Mouse (Mus musculus) midbrain, embryonic 13.5 days (tissue): ENCODE results near the gene Specc1. TPM values are rescaled to one million over a fixed set of nuclear protein-coding genes. Genes with fewer than 3 reads are reported as not detected.

Experiments
- ATAC-seq: fragments of 200-750 bp; cut with Nextera tagmentation; 2 replicates; pipeline ENCODE4 v1.8.0; 2017; ENCODE audit warnings: mild to moderate bottlenecking, moderate TSS enrichment, moderate library complexity
- H3K27ac ChIP-seq: fragments of 300-500 bp; sonication (generic); 2 replicates; pipeline ENCODE4 v1.5.1; 2015; ENCODE audit warnings: inconsistent platforms, mild to moderate bottlenecking, moderate library complexity
- H3K27me3 ChIP-seq: fragments of 300-500 bp; sonication (generic); 2 replicates; pipeline ENCODE4 v1.6.1; 2015; ENCODE audit warnings: mild to moderate bottlenecking, inconsistent platforms
- H3K36me3 ChIP-seq: fragments of 300-500 bp; sonication (generic); 2 replicates; pipeline ENCODE4 v1.6.1; 2015; ENCODE audit warnings: mild to moderate bottlenecking, inconsistent platforms
- H3K4me1 ChIP-seq: fragments of 300-500 bp; sonication (generic); replicated peaks from 2 replicates; pipeline ENCODE4 v1.6.1; 2015; ENCODE audit warnings: inconsistent platforms
- H3K4me2 ChIP-seq: fragments of 300-500 bp; sonication (generic); replicated peaks from 2 replicates; pipeline ENCODE4 v1.6.1; 2015; ENCODE audit warnings: moderate library complexity, mild to moderate bottlenecking, inconsistent platforms
- H3K4me3 ChIP-seq: fragments of 300-500 bp; sonication (generic); replicated peaks from 2 replicates; pipeline ENCODE4 v1.5.1; 2015; ENCODE audit warnings: mild to moderate bottlenecking, inconsistent platforms
- H3K9ac ChIP-seq: fragments of 300-500 bp; sonication (generic); replicated peaks from 2 replicates; pipeline ENCODE4 v1.6.1; 2015; ENCODE audit warnings: mild to moderate bottlenecking, inconsistent platforms
- H3K9me3 ChIP-seq: fragments of 300-500 bp; sonication (generic); 2 replicates; pipeline ENCODE4 v1.6.1; 2016; ENCODE audit warnings: mild to moderate bottlenecking, inconsistent platforms
- WGBS: fragments of 180-500 bp; shearing (Covaris S2); methylation state at CpG from one replicate; pipeline ENCODE4 v1.1.7; 2015; 5-methylcytosine and 5-hydroxymethylcytosine counted together
- polyA plus RNA-seq: library from polyadenylated mRNA; unstranded; fragments of >200 nt; fragmentation: Nextera tagmentation; extraction: Ambion mirVana; gene quantifications from 2 replicates; pipeline ENCODE4 v1.2.1, GENCODE M21; 2015

Gene Specc1
- polyA plus RNA-seq, 1 experiment from 2014 or later, result 15.2 TPM

GRCm38 (mm10) chr11:62166503-62166902 lies 209.9 kb downstream of the Specc1 start:
- peaks cover 9% of the 10 kb centered on the region; the same call in 1 of the 2 replicates for H3K4me1 ChIP-seq
- no peak overlapping the region for H3K4me3 ChIP-seq
- H3K36me3 ChIP-seq, result peaks cover 36% of the 10 kb centered on the region
- H3K27me3 ChIP-seq, result no peaks in the 10 kb centered on the region
- WGBS, result 69% methylated on average over 3 of the region's 3 CpGs
- H3K27ac ChIP-seq, result no peak overlapping the region
- H3K9me3 ChIP-seq, result no peaks in the 10 kb centered on the region
- H3K4me2 ChIP-seq, result no peak overlapping the region
- ATAC-seq, result no peak
- no peak overlapping the region for H3K9ac ChIP-seq

GRCm38 (mm10) chr11:62168146-62168545 lies 211.6 kb downstream of the Specc1 start:
- Histone ChIP-seq H3K4me2 (no peak overlapping the region), H3K4me3 (no peak overlapping the region), H3K27me3 (no peaks in the 10 kb centered on the region), H3K36me3 (peaks cover 28% of the 10 kb centered on the region), H3K27ac (no peak overlapping the region), H3K9ac (no peak overlapping the region), H3K9me3 (no peaks in the 10 kb centered on the region), H3K4me1 (peaks cover 9% of the 10 kb centered on the region; the same call in 1 of the 2 replicates)
- no peak for ATAC-seq
- WGBS, result 89% methylated on average over 3 of the region's 3 CpGs

DNA sequence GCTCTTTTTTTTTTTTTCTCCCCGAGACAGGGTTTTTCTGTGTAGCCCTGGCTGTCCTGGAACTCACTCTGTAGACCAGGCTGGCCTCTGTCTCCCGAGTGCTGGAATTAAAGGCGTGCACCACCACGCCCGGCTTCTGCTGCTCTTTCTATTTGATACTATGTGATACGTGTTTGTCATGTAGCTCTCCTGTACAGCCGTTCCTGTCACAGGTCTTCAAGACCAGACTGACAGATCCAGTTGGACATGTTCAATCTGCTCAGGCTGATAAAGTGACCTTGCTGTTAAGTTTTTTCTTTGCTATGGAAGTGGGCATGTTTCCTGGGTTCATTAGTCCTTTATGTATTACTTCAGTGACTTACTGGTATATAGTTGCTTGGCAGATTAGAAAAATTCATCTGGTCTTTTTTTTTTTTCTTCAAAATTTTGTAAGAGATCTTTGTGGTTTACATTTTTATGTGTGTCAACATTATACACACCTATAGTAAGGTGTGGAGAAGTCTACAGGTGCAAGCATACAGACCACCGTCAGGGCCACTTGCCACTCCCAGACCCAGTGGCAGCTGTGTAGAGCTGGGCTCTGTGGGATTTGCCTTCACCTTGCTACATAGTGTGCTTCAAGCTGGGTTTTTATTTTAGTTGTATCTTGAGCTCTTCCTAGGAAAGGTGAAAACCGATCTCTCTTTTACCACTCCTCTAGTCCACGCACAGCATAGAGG lies 221.0 kb downstream of the Specc1 start:
- H3K4me2 ChIP-seq, result no peak overlapping the region
- no peak overlapping the region for H3K27ac ChIP-seq
- 91% methylated on average over 10 of the region's 10 CpGs for WGBS
- no peak for ATAC-seq
- no peaks in the 10 kb centered on the region for H3K4me1 ChIP-seq
- H3K27me3 ChIP-seq, result no peaks in the 10 kb centered on the region
- no peak overlapping the region for H3K4me3 ChIP-seq
- H3K36me3 ChIP-seq, result peaks cover 6% of the 10 kb centered on the region; the same call in 1 of the 2 replicates
- no peaks in the 10 kb centered on the region for H3K9me3 ChIP-seq
- no peak overlapping the region for H3K9ac ChIP-seq

DNA sequence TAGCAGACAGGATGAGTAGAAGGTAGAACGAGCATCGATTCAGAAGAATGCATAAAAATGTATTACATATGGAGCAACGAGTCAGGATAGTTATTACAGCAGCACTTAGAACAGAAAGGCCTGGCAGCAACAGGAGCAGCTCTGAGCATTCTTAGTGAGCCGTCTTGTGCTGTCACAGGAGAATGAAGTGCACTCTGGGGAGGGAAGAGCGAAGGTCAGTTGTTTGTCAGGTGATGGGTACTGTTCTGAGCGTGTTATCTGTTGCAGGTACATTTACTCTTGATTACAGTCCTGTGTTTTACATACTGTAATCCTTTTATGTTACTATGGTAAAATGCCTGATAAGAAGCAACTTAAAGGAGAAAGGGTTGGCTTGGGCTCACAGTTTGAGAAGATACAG lies 224.2 kb downstream of the Specc1 start:
- H3K9me3 ChIP-seq, result no peaks in the 10 kb centered on the region
- H3K27me3 ChIP-seq, result no peaks in the 10 kb centered on the region
- H3K27ac ChIP-seq, result no peak overlapping the region
- no peak overlapping the region for H3K9ac ChIP-seq
- WGBS, result 95% methylated on average over 6 of the region's 6 CpGs
- no peaks in the 10 kb centered on the region for H3K4me1 ChIP-seq
- H3K36me3 ChIP-seq, result peaks cover 6% of the 10 kb centered on the region; the same call in 1 of the 2 replicates
- no peak overlapping the region for H3K4me3 ChIP-seq
- H3K4me2 ChIP-seq, result no peak overlapping the region
- no peak for ATAC-seq

DNA sequence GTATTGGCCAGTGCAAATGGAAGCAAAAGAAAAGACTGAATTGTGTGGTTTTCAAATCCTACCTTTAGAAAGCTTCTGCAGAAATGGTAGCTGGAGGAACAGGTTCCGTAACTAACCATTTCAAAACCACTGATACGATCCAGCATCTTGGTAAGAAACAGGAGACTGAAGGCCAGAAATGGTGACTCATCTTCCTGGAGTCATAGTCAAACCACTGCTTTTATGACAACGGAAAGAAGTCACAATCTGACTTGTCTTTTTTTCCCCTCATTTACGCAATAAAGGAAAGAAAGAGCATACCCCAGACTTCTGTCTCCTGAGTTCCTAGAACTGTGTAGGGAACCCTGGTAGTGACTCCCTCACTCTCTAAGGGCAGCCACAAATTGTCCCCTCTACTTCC lies 228.3 kb downstream of the Specc1 start:
- Histone ChIP-seq H3K27me3 (no peaks in the 10 kb centered on the region), H3K4me2 (no peak overlapping the region), H3K27ac (no peak overlapping the region), H3K9ac (no peak overlapping the region), H3K9me3 (no peaks in the 10 kb centered on the region), H3K4me1 (no peaks in the 10 kb centered on the region), H3K36me3 (peaks cover 6% of the 10 kb centered on the region; the same call in 1 of the 2 replicates), H3K4me3 (no peak overlapping the region)
- 96% methylated on average over 4 of the region's 4 CpGs for WGBS
- no peak for ATAC-seq

DNA sequence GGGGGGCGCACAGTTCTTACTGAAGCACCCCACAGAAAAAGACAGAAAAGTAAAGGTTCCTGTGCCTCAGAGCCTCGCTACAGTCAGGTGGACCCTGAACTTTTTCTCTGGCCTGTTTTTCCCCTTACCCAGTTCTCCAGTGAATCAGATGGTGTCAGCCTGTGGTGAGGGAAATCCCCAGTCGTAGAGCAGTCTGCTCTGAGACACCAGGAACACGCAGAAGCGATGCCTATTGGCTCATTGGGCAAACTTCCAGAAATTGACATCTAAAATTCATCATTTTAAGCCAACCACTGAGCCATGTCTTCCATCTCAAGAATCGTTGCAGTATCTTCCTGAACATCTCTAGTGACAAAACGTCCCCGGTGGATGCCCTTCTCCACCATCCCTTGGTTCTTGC lies 230.5 kb downstream of the Specc1 start:
- H3K27ac ChIP-seq, result no peak overlapping the region
- no peak overlapping the region for H3K4me2 ChIP-seq
- ATAC-seq, result no peak
- H3K27me3 ChIP-seq, result no peaks in the 10 kb centered on the region
- no peak overlapping the region for H3K4me3 ChIP-seq
- H3K9ac ChIP-seq, result no peak overlapping the region
- no peaks in the 10 kb centered on the region for H3K36me3 ChIP-seq
- no peaks in the 10 kb centered on the region for H3K9me3 ChIP-seq
- WGBS, result 93% methylated on average over 8 of the region's 8 CpGs
- H3K4me1 ChIP-seq, result no peaks in the 10 kb centered on the region

DNA sequence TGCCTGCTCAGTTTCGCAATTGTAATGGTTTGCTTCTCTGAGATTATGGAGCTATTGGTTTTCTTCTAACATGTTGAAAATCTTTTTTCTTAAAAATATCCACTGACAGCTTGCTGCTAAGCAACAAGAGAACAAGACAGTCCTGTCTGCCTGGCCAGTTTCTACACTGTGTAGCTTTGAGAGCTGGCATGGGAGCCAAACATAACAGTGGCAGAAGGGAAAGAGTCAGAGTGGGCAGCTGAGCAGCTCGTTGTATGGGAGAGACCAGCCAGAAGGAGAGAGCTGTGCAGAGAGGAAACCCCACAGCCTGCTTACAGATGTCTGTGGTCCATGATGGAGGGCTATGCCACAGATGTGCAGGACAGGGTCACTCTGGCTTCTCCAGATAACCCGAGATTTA lies 235.5 kb downstream of the Specc1 start:
- Histone ChIP-seq H3K27me3 (no peaks in the 10 kb centered on the region), H3K4me2 (no peak overlapping the region), H3K36me3 (no peaks in the 10 kb centered on the region), H3K4me1 (no peaks in the 10 kb centered on the region), H3K9me3 (no peaks in the 10 kb centered on the region), H3K9ac (no peak overlapping the region), H3K27ac (no peak overlapping the region), H3K4me3 (no peak overlapping the region)
- WGBS, result 93% methylated on average over 3 of the region's 3 CpGs
- no peak for ATAC-seq

DNA sequence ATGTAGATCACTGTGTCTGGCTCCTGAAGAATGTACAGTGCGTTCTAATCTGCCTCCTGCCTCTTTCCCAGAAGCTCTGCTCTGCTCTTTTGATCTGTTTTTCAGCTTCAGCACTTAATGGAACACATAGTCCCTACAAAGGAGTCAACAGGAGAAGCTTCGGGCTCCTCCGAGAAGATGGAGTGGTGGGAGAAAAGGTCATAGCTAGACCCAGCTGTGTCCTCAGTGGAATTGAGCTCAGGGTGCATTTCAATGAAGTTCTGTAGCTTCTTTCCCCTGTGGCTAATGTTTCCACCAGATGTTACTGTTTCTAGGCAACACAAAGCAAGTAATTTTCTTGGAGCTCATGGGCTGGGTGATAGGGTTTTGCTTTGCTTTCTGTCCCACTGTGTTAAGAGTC lies 236.6 kb downstream of the Specc1 start:
- Histone ChIP-seq H3K27ac (no peak overlapping the region), H3K4me3 (no peak overlapping the region), H3K9ac (no peak overlapping the region), H3K9me3 (no peaks in the 10 kb centered on the region), H3K4me2 (no peak overlapping the region), H3K4me1 (no peaks in the 10 kb centered on the region), H3K27me3 (no peaks in the 10 kb centered on the region), H3K36me3 (no peaks in the 10 kb centered on the region)
- 89% methylated on average over 3 of the region's 3 CpGs for WGBS
- no peak for ATAC-seq

DNA sequence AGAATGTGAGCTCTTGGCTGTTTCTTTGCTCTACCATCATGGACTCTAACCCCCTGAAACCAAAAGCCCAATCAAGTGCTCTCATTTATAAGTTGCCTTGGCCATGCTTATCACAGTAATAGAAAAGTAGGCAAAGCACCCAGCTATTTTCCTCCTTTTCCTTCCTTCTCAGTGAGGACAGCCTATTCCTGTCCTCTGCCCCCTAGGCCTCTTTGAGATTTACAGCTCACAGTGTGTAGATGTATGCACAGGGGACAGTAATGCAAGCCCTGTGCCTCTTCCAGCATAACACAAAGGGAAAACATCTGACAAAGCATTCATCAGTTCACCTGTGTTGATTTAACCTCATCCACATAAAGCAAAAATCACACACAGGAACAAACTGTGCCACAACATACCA lies 237.7 kb downstream of the Specc1 start:
- Histone ChIP-seq H3K9ac (no peak overlapping the region), H3K27ac (no peak overlapping the region), H3K36me3 (no peaks in the 10 kb centered on the region), H3K4me2 (no peak overlapping the region), H3K9me3 (no peaks in the 10 kb centered on the region), H3K4me3 (no peak overlapping the region), H3K4me1 (no peaks in the 10 kb centered on the region), H3K27me3 (no peaks in the 10 kb centered on the region)
- no peak for ATAC-seq

- Histone ChIP-seq H3K9ac (no peak overlapping the region), H3K4me3 (no peak overlapping the region), H3K36me3 (no peaks in the 10 kb centered on the region), H3K9me3 (no peaks in the 10 kb centered on the region), H3K4me1 (no peaks in the 10 kb centered on the region), H3K27ac (no peak overlapping the region), H3K27me3 (no peaks in the 10 kb centered on the region), H3K4me2 (no peak overlapping the region)
- ATAC-seq, result no peak
- 87% methylated on average over 5 of the region's 5 CpGs for WGBS
Observed at GRCm38 (mm10) chr11:62200901-62201512, 244.4 kb downstream of the Specc1 start.

GRCm38 (mm10) chr11:62202645-62203044 lies 246.1 kb downstream of the Specc1 start:
- 100% methylated on average over 1 of the region's 1 CpGs for WGBS

DNA sequence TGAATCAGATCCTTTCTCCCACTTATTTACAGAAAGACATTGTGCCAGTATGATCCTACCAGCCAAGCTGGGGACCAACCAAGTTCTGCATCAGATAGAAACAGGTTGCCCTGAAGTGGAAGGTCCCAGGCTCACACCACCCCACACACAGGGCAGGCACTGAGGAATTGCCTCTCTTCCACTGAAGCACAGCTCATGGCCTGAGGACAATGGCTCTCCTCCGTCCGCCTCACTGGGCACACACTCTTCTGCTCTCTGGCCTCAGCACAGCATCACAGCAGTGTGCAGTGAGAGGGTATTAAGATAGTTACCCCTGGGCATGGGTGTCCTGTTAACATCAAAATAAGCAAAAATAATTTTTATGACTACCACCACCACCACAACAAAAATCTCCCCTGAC lies 252.5 kb downstream of the Specc1 start:
- no peak overlapping the region for H3K27ac ChIP-seq
- no peak overlapping the region for H3K4me2 ChIP-seq
- no peak overlapping the region for H3K4me3 ChIP-seq
- no peak overlapping the region for H3K9ac ChIP-seq
- WGBS, result 44% methylated on average over 2 of the region's 2 CpGs
- no peaks in the 10 kb centered on the region for H3K9me3 ChIP-seq
- peaks cover 17% of the 10 kb centered on the region; the same call in 1 of the 2 replicates for H3K36me3 ChIP-seq
- no peaks in the 10 kb centered on the region for H3K4me1 ChIP-seq
- no peak for ATAC-seq
- H3K27me3 ChIP-seq, result no peaks in the 10 kb centered on the region

More at GRCm38 (mm10) chr11:62202645-62203044, 246.1 kb downstream of the Specc1 start:
- no peak overlapping the region for H3K9ac ChIP-seq
- no peak for ATAC-seq
- H3K4me1 ChIP-seq, result no peaks in the 10 kb centered on the region
- no peak overlapping the region for H3K27ac ChIP-seq
- no peaks in the 10 kb centered on the region for H3K9me3 ChIP-seq
- H3K4me2 ChIP-seq, result no peak overlapping the region
- 0 out of 2 replicates have a peak, but pooled peaks cover 4% of the 10 kb centered on the region for H3K36me3 ChIP-seq
- no peak overlapping the region for H3K4me3 ChIP-seq
- H3K27me3 ChIP-seq, result no peaks in the 10 kb centered on the region
